Mouse (Mus musculus) heart, postnatal 0 days (tissue): ENCODE measurements around the gene Rhbg. TPM values are rescaled to one million over a fixed set of nuclear protein-coding genes. Genes with fewer than 3 reads are reported as not detected.
"Not testable (repeated sequence)": the region's sequence is repeated elsewhere in the genome, so short reads cannot be mapped to it uniquely, and the experiment has no call there.

Source experiments
- ATAC-seq: fragments of 200-750 bp; cut with Nextera tagmentation; 2 replicates; pipeline ENCODE4 v1.8.0; 2017; ENCODE audit warnings: low read depth, moderate number of reproducible peaks, moderate library complexity; ENCODE audit not compliant: insufficient read depth
- DNase-seq: peaks from one replicate; pipeline ENCODE4 v3.0.0-alpha.2; 2016; ENCODE audit warnings: low spot score
- H3K27ac ChIP-seq: fragments of 300-500 bp; sonication (generic); 2 replicates; pipeline ENCODE4 v1.5.1; 2014; ENCODE audit warnings: low read depth, mild to moderate bottlenecking
- H3K27me3 ChIP-seq: fragments of 300-500 bp; sonication (generic); 2 replicates; pipeline ENCODE4 v1.6.1; 2014; ENCODE audit warnings: low read length, mixed read lengths; ENCODE audit not compliant: control insufficient read depth, insufficient read depth
- H3K36me3 ChIP-seq: fragments of 300-500 bp; sonication (generic); replicated peaks from 2 replicates; pipeline ENCODE4 v1.6.1; 2014; ENCODE audit warnings: low read length, mixed read lengths; ENCODE audit not compliant: control insufficient read depth, insufficient read depth
- H3K4me1 ChIP-seq: fragments of 300-500 bp; sonication (generic); 2 replicates; pipeline ENCODE4 v1.6.1; 2014; ENCODE audit warnings: antibody characterized with exemption; ENCODE audit not compliant: control insufficient read depth, insufficient read depth
- H3K4me2 ChIP-seq: fragments of 300-500 bp; sonication (generic); 2 replicates; pipeline ENCODE4 v1.6.1; 2014; ENCODE audit warnings: low read depth, mild to moderate bottlenecking, low read length, moderate library complexity
- H3K4me3 ChIP-seq: fragments of 300-500 bp; sonication (generic); 2 replicates; pipeline ENCODE4 v1.5.1; 2014; ENCODE audit warnings: low read depth, low read length
- H3K9ac ChIP-seq: fragments of 300-500 bp; sonication (generic); replicated peaks from 2 replicates; pipeline ENCODE4 v1.6.1; 2014; ENCODE audit warnings: low read depth, low read length, mixed read lengths
- H3K9me3 ChIP-seq: fragments of 300-500 bp; sonication (generic); replicated peaks from 2 replicates; pipeline ENCODE4 v1.6.1; 2016; ENCODE audit warnings: low read length; ENCODE audit not compliant: control insufficient read depth
- CTCF ChIP-seq: IDR thresholded peaks from 2 replicates; pipeline ENCODE4 v1.5.1; 2016; ENCODE audit warnings: antibody characterized with exemption, control low read depth, low read depth
- EP300 ChIP-seq: IDR thresholded peaks from 2 replicates; pipeline ENCODE4 v1.6.1; 2016; ENCODE audit warnings: antibody characterized with exemption, low read depth
- WGBS: fragments of 180-500 bp; shearing (Covaris S2); extraction: QIAGEN DNeasy Blood & Tissue Kit; methylation state at CpG from one replicate; pipeline ENCODE4 v1.1.7; 2014; 5-methylcytosine and 5-hydroxymethylcytosine counted together
- polyA plus RNA-seq: library from polyadenylated mRNA; unstranded; fragments of >200 nt; fragmentation: Nextera tagmentation; extraction: Ambion mirVana; gene quantifications from 2 replicates; pipeline ENCODE4 v1.2.1, GENCODE M21; 2015
- total RNA-seq: library from RNA; depleted of rRNA; stranded (reverse); fragments of >200 nt; gene quantifications from 2 replicates; pipeline ENCODE4 v1.2.3, GENCODE M21; 2014; ENCODE audit warnings: low replicate concordance; rRNA removed

Gene Rhbg
- total RNA-seq = 0.19 TPM in 1 of 2 replicates, not detected in the other
- not detected in 2 replicates for polyA plus RNA-seq

GRCm38 (mm10) chr3:88254268-88254926 lies at the start of gene Rhbg:
Gene Rhbg (minus strand): TSS chr3:88254709.
- ATAC-seq (no peak; the same call in 1 of the 2 replicates), DNase-seq (no peak)
- no peaks in the 10 kb centered on the region for H3K9me3 ChIP-seq
- 1% methylated on average over 34 of the region's 34 CpGs for WGBS
- H3K4me2 ChIP-seq = peak within 1 kb of the TSS; percentile 70
- H3K36me3 ChIP-seq = no peaks in the 10 kb centered on the region
- TF ChIP-seq EP300 (no peak), CTCF (no peak)
- no peak within 1 kb of the TSS for H3K27ac ChIP-seq
- peak within 1 kb of the TSS; percentile 17; the same call in 1 of the 2 replicates for H3K9ac ChIP-seq
- H3K4me1 ChIP-seq = 0 out of 2 replicates have a peak, but pooled peaks cover 7% of the 10 kb centered on the region
- H3K27me3 ChIP-seq = peaks cover 44% of the 10 kb centered on the region
- H3K4me3 ChIP-seq = peak within 1 kb of the TSS; percentile 50

DNA sequence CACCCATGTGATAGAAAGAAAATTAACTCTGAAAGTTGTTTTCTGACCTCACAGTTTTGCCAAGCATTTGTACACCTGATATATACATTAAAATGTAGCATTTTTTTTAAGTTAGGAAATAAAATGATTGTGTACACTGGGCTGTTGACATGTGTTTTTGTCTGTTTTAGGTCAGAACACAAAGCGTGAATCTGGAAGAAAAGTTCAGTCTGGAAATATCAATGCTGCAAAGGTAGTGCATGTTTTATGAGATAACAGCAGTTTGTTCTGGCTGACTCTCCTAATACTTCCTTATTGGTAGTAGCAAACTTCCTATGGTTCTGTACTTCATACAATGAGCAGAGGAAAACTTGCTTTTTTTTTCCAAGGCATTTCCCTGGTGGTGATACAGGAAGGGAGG lies 44.7 kb upstream of the Rhbg start:
- no peaks in the 10 kb centered on the region for H3K9me3 ChIP-seq
- no peak overlapping the region for H3K9ac ChIP-seq
- no peak overlapping the region for H3K4me2 ChIP-seq
- WGBS = 70% methylated on average over 1 of the region's 1 CpGs
- peaks cover 46% of the 10 kb centered on the region for H3K36me3 ChIP-seq
- no peaks in the 10 kb centered on the region for H3K27me3 ChIP-seq
- no peak overlapping the region for H3K4me3 ChIP-seq
- DNase-seq = no peak
- no peak for TF ChIP-seq CTCF
- no peak for TF ChIP-seq EP300
- ATAC-seq = no peak
- no peak overlapping the region for H3K27ac ChIP-seq
- H3K4me1 ChIP-seq = peaks cover 17% of the 10 kb centered on the region

GRCm38 (mm10) chr3:88297321-88297851 lies 42.9 kb upstream of the Rhbg start:
- Histone ChIP-seq H3K36me3 (peaks cover 29% of the 10 kb centered on the region), H3K9me3 (no peaks in the 10 kb centered on the region), H3K27me3 (no peaks in the 10 kb centered on the region), H3K27ac (peak overlapping the region; percentile 95), H3K4me1 (peaks cover 17% of the 10 kb centered on the region), H3K4me2 (peak overlapping the region; percentile 76), H3K4me3 (peak overlapping the region; percentile 89), H3K9ac (peak overlapping the region; percentile 78)
- under 1% methylated on average over 30 of the region's 30 CpGs for WGBS
- TF ChIP-seq EP300 (no peak), CTCF (no peak)
- ATAC-seq = no peak
- DNase-seq = no peak

DNA sequence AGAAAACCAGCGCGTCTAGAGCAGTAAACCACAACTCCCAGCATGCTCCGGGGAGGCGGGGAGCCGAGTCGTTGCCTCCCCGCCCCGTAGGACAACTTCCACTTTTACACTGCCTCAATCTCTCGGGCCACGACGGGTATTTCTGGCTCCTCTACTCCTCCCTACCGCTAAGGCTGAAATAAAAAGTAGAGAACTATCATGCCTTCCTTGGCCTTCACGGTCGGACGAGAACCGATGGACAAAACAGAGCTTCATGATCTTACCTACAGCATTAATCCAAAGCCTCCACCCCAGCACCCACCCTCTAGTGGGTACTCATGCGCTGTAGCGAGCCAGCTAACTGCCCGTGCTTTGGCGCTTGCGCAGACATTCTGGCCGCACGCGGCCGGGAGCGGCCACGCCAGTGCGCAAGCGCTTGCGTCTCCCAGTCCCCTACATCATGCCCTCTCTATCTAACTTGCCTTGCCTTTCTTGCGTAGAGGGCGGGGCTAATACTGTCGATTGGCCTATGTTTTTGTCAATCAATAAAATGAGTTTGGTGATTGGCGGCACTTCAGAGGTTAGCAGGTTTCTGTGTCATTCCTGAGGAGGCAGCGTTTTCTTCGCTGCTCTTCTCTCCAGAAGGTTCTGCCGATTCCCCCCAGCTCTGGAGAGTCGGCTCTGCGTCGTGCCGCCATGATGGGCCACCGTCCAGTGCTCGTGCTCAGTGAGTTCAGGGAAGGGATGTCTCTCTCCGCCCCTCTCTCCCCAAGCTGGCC lies 42.2 kb upstream of the Rhbg start, which contains the start of the genes Tsacc and Cct3:
Gene Tsacc (minus strand): TSS at position 439 of the 758 bp plus-strand sequence.
Gene Cct3 (plus strand): TSS at position 556 of the 758 bp plus-strand sequence.
- Histone ChIP-seq H3K4me2 (peak within 1 kb of the TSS; percentile 76), H3K9me3 (no peaks in the 10 kb centered on the region), H3K36me3 (peaks cover 23% of the 10 kb centered on the region), H3K4me1 (peaks cover 17% of the 10 kb centered on the region), H3K9ac (peak within 1 kb of the TSS; percentile 78), H3K27ac (peak within 1 kb of the TSS; percentile 95), H3K4me3 (peak within 1 kb of the TSS; percentile 89), H3K27me3 (no peaks in the 10 kb centered on the region)
- TF ChIP-seq EP300 (peak; percentile 47; the same call in 1 of the 2 replicates), CTCF (peak; percentile 22; the same call in 1 of the 2 replicates)
- ATAC-seq (peak; percentile 98), DNase-seq (peak; percentile 99)
- under 1% methylated on average over 44 of the region's 44 CpGs for WGBS

- 2% methylated on average over 12 of the region's 12 CpGs for WGBS
- no peak for ATAC-seq
Measured at GRCm38 (mm10) chr3:88296110-88296560, 41.6 kb upstream of the Rhbg start.

GRCm38 (mm10) chr3:88295272-88295671 lies 40.8 kb upstream of the Rhbg start:
- H3K36me3 ChIP-seq, H3K9me3 ChIP-seq, DNase-seq, H3K27me3 ChIP-seq, ATAC-seq, H3K9ac ChIP-seq, H3K4me2 ChIP-seq, H3K27ac ChIP-seq, H3K4me3 ChIP-seq: not testable (repeated sequence)
- H3K4me1 ChIP-seq = peaks cover 17% of the 10 kb centered on the region
- 59% methylated on average over 1 of the region's 1 CpGs for WGBS

More at GRCm38 (mm10) chr3:88296110-88296560, 41.6 kb upstream of the Rhbg start:
- Histone ChIP-seq H3K27ac (peak overlapping the region; percentile 94), H3K4me2 (peak overlapping the region; percentile 75), H3K9me3 (no peaks in the 10 kb centered on the region), H3K4me1 (peaks cover 17% of the 10 kb centered on the region), H3K9ac (peak overlapping the region; percentile 60), H3K27me3 (no peaks in the 10 kb centered on the region), H3K4me3 (peak overlapping the region; percentile 89), H3K36me3 (peaks cover 17% of the 10 kb centered on the region)
- TF ChIP-seq EP300 (no peak), CTCF (no peak)
- DNase-seq = no peak
